Mouse (Mus musculus) monocyte, adult 2 months (primary cell): ENCODE data around the gene C1qtnf6.
A peak's percentile ranks its signal among the peaks of the same experiment; 100 is the strongest.

Source experiments
- DNase-seq, 2 experiments: peaks; one replicate each; pipeline ENCODE4 v3.0.0; 2022; ENCODE audit warnings: low spot score in 2 of 2, low read depth in 1 of 2

C1qtnf6 gene

DNA sequence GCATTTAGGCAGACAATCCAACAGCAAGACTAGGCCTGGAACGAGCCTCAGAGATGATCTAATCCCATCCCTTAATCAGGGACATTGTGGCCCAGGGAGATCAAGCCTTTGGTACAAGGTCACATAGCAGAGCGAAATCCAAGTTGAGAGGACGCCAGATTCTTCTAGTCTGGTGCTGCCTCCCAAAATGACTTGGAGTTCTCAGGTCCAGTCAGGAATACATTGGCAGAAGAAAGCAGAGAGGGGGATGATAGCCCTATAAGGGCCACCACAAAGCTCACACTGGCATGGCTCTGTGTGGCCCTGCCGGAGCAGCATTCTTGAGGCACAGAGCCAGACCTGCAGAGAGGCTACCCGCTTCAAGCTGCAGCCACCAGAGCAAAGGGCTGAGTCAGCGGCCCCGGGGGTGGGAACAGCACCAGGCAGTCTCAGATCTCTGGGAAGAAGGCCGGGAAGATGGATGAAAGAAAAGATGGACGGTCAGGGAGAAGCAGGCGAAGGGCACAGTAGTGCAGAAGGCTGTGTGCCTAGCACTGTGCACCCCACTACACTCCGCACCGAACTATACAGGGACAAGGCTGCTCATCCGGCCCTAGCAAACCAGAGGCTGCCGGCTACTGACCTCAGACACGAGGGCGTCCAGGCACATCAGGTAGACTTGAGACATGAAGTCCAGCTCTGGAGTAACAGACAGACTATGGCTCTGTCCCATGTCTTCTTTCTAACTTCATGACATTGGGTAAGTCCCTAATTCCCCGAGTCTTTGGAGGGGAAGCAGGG is at the start of gene C1qtnf6:
Gene C1qtnf6, minus strand, starts transcription at position 746 of the 780 bp plus-strand sequence.
- DNase-seq: no peak

DNA sequence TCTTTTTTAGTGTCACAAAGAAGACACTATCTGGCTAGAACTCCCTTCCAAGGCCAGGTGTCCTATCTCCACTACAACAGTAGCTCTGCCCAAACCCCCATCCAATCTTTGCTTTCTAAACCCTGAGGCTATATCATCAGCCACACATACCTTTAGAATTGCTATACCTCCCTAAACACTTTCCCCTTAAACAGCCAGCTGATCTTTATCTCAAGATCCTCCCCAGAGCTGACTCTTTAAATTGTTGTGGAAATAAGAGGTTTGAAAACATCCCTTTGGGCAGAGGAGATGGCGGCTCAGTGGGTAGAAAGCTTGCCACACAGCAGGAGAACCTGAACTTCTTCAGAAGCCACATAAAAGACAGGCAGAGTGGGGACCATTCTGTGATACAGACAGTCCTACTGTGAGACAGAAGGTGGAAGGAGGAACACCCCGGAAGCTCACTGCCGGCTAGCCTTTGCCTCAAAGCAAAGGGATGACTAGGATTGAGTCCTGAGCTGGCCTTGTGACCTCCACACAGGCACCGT is 45.1 kb upstream of the C1qtnf6 start:
- DNase-seq: no peak

DNA sequence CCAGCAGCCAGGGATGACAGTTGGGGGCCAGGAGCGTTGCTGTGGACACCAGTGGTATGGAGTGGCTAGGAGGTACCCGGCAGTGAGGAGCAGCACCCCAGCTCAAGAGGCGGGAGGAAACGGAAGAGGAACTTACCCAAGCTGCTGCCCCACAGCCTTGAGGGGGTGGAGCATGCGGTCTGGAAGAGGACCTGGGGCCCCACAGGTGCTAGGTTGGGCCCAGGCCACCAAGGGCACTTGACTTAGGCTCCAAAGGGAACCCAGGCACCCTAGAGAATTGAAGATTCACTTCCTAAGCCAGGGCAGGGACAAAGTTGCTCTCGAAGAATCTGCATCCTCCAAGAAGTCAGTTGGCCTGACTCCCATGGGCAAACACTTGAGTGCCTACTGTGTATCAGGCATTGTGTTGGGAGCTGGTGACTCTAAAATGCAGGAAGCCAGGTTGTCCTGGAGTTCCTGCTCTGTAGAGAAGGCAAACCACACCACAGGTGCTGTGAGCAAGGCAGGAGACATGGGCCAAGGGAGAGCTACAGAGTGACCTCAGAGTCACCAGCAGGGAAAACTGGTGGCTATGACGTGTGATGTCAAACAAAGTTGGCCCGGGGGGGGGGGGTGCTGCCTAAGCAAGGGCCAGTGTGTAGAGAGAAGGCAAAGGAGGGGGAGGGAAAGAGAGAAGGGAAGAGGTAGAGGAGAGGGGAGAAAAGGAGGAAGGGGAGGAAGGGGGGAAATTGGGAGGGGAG is 41.6 kb upstream of the C1qtnf6 start, which contains the start of gene Rac2:
Gene Rac2, minus strand, starts transcription at position 126 of the 740 bp plus-strand sequence.
- DNase-seq: peak; percentile 42 to 55

DNA sequence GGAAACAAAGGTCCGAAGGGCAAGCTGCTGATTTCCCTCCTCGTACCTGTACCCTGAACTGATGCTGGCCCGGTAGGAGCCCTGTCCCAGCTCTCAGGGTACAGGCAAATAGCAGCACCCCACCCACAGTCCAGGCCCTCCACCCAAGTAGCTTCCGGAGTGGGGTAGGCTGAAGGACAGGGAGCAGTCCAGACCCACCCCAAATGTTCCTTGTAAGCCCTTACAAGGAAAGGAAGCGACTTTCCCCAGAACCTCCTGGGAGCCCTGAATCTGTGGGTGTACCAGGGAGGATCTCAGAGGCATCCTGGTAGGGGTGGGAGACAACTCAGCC is 41.0 kb upstream of the C1qtnf6 start:
- no peak for DNase-seq

DNA sequence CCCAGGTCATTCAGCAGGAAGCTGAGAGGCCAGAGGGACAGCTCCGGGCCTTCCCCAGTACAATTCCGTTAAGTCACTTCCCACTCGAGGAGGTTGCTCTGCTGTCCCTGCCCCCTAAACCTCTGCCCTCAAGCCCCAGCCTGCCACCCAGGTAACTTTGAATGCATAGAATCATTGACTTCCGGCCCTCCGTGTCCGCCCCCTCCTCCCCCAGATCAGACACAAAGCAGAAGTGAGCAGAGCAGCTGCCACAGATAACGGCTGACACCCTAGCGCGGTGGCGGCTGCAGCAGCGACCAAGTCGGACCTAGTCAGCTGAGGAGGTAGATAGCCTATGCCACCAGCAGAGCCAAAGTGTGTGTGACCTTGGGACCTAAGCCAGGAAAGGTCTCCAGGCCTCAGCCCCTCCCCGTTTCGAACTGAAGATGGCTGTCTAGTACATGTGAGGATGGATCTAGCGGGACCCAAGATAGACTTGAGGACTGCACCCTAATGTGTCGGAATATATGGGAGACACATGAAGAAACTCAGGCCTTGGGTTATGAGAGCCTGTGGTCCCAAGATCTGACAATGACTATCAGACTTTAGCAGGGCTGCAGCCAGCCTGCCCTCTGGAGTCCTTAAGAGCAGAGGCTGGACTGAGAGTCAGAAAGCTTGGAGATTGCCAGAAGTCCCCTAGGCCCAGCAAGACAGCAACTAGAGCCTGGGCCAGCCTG is 40.5 kb upstream of the C1qtnf6 start:
- DNase-seq: peak; percentile 28 to 50

DNA sequence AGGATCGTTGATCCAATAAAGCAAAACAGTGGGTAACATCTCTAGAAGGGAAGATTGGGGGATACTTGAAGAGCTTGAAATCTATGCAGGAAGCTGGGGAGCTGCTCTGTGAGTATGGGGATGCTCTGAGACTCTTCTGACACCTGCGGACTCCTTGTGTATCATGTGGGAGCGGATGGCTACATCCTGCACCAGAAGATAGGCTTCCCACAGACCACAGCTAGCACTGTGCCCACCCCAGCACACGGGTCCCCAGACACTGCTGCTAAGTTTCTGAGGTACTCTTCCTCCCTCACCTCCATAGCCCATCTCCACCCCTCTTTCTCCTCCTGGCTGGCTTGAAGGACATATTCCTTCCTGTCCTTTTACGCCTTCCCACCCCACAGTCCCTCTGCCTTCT is 39.0 kb upstream of the C1qtnf6 start:
- no peak for DNase-seq

DNA sequence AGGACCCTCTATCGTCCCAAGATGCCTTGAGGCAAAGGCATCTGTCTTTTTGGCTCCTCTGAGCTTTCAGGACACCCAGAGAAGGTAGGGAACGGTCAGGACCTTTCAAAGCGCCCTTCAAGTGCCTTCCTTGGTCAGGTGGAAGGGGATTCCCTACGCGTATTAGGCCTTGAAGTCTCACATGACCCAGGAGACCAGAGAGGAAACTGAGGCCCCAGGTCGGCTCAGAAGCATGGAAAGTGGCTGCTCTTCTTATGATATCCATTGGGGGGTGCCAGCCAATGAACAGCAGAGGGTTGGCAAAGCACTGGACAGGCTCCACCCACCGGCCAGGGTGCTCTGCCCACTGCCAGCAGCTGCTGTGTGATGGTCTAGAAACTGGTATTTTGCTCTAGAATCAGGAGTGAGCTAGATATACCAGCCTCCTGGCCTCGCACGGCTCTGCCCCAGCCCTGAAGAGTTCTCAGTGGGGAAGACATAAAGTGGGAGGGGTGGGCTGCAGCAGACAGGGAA is 36.4 kb upstream of the C1qtnf6 start:
- DNase-seq: no peak

DNA sequence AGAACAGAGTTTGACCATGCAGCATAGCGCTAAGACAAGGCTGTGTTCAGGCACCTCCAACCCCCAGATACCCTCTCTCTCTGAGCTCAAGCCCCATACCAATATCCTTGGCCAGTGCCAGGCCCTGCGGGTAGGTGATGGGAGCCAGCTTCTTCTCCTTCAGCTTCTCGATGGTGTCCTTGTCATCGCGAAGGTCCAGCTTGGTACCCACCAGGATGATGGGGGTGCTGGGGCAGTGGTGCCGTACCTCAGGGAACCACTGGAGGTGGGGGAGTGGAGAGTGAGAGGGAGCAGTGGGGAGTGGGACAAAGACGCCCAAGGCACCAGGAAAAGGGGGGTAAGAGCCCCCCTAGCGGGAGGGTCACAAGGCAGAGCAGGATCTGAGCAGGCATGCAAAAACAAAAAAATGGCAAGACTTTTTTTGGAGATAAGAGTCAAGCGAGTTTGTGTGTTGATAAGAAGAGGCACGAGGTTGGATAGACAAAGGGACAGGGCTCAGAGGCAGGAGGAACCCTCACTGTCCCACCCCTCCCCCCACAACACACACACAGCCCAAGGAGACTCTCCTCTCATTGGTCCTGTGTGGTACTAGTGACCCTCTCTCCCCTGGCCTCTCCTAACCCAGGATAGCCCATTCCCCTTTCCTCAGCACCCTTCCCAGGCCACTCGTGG is 33.7 kb upstream of the C1qtnf6 start:
- no peak for DNase-seq

DNA sequence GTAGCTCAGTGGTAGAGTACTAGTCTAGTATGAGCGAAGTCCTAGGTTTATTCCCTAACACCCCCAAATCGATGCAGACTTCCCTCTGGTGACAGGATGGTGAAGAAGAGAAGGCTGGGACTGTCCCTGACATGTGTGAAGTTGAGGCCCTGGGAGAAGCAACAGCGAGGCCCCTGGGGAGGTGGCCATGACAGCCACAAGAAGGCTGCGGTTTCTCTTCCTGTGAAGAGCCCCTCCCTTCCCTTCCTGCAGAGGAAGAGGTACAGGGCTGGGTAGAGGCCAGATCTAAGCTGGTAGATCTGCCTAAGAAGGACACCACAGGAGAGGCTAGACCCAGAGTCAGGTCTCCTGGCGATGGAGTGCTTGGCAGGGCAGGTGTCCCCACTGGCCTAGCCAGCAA is 32.7 kb upstream of the C1qtnf6 start:
- DNase-seq: peak in 1 of 2 experiments; percentile 41

DNA sequence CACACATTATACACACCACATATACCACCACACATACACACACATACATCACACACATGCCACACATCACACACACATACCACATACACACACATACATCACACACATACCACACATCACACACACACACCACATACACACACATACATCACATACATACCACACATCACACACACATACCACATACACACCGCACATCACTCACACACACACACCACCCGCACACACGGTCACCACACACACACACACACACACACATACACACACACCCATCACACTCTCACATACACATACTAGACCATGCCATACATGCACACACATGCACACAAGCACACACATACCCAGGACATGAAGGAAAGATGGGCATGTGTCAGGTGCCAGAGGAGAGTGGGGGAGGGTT is 32.1 kb upstream of the C1qtnf6 start:
- no peak for DNase-seq

DNA sequence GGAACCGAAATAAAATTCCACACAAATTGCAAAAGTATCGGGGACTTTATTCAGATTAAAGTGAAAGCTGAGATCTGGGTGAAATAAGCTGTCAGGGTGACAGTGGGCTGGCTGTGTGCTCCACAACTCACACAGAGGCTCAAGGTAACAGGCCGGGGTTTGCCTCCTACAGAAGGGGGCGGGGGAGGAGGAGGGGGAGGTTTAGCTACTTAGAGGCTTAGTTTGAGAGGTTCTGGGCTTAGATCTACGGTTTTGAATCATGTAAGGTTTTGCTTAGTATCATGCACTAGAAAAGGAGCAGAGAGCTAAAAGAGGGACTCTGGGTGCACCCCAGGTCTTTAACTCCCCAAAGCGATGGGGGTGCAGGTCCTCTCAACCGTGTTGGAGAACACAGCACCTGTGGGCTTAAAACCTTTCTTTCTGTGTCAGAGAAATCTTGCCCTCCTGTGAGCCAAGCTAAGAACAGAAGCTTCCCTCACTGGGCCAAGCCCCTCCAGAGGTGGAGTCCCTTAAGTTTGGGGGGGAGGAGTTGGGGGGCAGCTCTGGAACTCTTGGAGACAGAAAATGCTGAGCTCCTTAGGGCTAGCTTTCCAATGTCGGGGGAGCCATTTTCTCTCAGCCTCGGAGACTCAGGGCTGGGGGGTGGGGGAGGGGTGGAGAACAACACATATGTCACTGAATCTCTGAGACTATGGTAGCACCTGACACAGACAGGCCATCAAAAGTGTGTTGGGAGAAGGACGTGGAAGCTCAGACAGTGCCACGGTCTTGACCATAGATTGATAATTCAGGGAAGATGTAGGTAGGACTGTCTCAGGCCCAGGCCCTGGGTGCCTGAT is 28.1 kb upstream of the C1qtnf6 start:
- no peak for DNase-seq

DNA sequence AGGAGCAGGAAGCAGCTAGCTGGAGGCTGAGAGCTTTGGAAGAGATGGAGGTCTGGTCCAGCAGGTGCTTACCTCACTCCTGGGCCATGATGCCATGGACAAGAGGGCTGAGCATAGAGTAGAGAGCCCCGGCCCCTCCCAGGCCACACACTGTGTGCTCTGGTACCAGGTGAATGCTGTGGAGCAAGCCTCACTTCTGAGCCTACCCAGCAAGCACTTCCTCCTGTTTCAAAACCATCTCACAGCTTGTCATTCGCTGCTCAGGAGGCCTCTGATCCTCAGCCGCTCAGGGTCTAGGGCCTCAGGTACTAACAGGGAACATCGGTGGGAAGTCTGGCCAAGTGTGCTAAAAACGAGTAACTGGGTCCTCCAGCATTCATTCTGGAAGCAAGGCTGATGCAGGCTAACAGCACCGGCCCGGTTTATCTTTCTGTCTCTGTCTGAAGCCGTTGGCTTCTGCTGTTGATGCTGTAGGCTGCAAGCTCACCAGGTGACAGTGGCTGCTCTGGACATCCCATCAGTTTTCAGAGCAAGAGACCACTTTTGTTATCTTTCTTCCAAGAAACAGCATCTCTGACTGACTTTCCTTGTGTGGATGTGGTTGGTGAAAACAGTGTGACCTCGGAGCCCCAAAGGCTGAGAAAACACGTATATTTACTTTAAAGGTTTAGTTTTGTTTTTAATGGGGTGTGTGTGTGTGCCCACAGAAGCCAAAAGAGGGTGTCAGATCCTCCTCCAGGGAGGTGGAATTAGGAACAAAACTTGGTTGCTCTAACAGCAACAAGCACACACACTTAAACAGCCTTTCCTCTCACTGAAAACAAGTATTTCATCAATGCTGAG is 26.7 kb upstream of the C1qtnf6 start:
- DNase-seq: no peak

DNA sequence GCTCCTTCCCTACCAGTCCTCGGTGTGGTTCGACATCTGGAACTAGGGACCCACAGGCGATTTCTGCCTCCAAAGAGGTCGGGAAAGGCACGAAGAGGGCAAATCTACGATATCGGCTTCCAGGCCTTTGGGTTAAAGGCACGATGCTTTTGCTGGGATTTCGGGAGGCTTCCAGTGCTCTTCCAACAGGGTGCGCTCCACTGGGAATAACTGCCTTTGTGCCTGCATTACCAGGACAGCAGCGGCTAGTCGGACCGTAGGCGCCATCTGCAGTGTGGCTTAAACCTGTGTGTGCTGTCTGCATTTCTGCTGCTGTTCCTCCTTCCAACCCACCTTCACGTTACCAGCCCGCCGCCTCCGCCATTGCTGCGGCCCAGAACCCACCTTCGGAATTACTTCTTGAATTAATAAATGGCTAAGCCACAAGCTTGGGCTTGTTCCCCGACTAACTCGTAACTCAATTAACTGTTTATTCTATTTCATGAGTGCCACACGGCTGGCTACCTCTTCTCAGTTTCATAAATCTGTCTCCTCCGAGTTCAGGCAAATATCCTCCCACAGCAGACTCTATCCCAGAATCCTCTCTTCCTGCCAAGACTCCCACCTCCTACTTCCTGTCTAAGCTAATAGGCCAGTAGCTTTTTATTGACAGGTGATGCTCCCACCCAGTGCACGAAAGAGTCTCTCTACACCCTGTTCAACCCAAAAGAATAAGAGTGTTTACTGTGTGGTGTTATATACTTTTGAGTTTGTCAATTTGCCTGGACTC is 23.5 kb upstream of the C1qtnf6 start:
- no peak for DNase-seq

DNA sequence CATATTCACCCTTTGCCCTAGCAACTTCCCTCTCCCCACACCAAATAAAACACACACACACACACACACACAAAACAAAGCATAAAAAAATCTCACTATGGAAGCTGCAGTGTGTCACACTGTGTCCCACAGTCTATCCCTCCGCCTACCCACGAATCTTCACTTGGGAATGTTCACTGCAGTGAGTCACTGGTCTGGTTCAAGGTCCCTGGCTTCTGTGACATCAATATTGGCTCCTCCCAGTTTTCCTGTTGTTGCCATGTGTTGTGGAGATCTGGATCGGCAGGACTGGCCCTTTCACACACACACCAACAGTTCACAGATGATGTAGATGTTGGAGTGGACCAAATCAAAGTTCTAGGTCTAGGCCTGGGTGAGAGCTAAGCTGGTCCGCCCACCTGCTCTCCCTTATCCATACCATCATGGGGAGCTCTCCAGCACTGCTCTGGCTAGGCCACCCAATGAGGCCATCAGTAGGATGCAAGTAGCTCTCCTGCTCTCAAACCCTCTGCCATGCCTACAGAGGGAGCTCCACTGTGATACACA is 18.0 kb upstream of the C1qtnf6 start:
- no peak for DNase-seq

DNA sequence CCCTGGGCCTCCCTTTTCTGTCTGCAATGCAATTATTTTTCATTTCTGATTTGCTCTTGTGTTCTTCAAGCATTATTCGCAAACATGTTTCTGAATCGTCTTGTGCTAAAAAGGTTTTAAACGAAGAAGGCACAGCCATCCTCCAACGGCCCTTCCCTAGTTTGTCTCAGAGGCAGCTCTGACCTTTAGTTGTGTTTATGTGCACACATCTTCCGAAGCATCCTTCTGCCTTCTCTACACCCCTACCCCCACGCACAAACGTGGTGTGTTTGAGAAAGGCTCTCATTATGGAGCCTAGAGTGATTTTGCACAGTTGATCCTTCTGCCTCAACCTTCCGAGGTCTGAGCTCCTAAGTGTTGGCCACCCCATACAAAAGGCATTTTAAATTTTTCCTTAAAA is 17.5 kb upstream of the C1qtnf6 start:
- DNase-seq: no peak

DNA sequence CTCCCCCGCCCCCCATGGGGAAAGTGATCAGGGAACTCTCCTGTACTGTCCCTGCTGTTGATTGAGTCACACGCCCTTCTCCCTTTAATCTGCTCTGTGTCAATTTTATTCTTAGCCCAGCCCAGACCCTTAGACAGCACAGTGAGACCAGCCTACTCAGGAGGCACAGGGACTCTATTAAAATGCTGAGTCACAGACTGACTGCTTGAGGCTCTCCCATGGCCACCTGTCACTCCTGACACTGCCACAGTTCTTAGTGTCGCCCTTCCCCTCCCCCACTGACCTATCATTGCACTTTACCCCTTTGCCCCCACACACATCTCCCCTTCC is 17.1 kb upstream of the C1qtnf6 start:
- no peak for DNase-seq

DNA sequence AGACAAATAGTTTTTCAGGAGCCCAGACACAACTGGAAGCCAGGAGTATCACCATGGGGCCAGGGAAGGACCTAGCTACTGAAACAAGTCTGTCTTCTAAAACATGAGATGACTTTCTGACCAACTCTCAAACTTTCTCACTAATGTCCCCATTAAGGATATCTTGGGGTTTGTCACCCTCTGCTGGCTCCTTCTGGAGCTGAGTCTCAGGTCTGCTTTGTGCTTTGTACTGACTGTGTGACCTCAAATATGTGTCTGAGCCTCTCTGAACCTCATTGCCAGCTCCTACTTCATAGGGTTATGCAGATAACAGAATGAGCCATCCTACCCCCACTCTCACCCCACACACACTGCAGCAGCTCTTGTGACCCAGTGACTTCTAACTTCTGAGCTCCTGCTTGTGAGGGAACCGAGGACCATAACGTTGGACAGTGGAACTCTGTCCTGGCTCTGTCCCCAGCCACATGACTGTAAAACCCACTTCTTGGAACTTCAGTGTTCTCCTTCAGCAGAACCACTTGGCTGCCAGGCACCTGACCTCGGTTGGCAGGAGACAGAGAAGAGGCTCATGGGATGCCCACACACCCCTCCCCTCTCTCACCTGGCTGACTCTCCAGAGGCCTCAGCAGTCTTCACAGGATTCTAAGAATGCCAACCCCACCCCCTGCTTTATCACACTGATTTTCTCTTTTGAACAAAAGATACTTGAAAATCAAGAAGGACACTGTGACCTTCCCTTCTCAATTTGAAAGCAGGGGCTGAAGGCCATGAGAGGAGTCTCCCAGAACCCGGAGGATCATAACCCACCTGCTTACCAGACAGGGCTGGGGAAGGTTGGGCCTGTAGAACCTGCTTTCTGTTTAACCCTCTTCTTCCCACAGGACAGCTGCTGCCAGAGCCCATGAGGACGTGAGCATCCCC is 16.5 kb upstream of the C1qtnf6 start:
- DNase-seq: no peak
